Mouse (Mus musculus): ENCODE results near the gene Cyp1b1.
A peak's percentile ranks its signal among the peaks of the same experiment; 100 is the strongest.

The Cyp1b1 gene

DNA sequence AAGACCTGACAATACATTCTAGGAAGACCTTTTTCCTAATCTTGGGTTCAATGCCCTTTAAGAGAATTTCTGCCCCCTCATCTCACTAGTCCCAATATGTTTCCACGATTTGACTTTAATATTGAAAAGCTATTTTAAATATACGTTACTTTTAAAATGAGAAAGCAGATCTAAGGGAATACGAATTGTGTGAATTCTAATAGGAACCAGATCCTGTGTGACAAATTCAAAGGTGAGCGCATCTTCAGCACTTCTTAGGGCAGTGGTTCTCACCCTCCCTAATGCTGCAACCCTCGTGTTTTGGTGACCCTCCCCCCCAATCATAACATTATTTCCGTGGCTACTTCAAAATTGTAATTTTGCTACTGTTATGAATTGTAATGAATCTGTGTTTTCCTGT is 2.9 kb downstream of the Cyp1b1 start:
- TF ChIP-seq POU5F1 (IDR thresholded peaks at IDR 0.05; ENCODE audit: borderline replicate concordance, low read length) (no peak), NANOG (IDR thresholded peaks at IDR 0.05; ENCODE audit: borderline replicate concordance, low read length) (no peak), CTCF (conservative IDR thresholded peaks at IDR 0.05; ENCODE audit: low read length) (no peak)
- H3K4me1 ChIP-seq (replicated peaks; ENCODE audit: low read depth, low read length), result peaks cover 63% of the 10 kb centered on the region

DNA sequence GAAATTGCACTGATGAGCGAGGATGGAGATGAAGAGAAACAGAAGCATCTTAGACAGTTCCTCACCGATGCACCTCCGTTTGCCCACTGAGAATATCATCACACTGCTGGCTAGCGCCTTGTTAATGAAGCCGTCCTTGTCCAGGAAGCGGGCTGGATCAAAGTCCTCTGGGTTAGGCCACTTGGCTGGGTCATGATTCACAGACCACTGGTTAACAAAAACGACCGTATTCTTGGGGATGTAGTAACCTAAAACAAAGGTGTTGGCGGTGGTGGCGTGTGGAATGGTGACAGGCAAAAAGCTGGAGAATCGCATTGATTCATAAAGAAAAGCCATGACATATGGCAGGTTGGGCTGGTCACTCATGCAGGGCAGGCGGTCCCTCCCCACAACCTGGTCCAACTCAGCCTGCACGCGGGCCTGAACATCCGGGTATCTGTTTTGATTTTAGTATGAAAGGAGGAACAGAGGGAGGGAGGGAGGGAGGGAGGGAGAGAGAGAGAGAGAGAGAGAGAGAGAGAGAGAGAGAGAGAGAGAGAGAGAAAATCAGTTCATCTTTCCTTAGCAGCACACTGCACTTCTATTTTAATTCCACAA is 4.5 kb downstream of the Cyp1b1 start:
- TF ChIP-seq NANOG (IDR thresholded peaks at IDR 0.05; ENCODE audit: borderline replicate concordance, low read length) (no peak), POU5F1 (IDR thresholded peaks at IDR 0.05; ENCODE audit: borderline replicate concordance, low read length) (no peak), CTCF (conservative IDR thresholded peaks at IDR 0.05; ENCODE audit: low read length) (no peak)

More for the DNA sequence above, 2.9 kb downstream of the Cyp1b1 start:
- Histone ChIP-seq H3K27me3 (ENCODE audit: insufficient read depth, low read length) (peaks cover 64% of the 10 kb centered on the region), H3K4me3 (replicated peaks; ENCODE audit: low read length) (no peak overlapping the region), H3K36me3 (ENCODE audit: insufficient read depth, low read length) (no peaks in the 10 kb centered on the region), H3K9me3 (ENCODE audit: low read length) (peaks cover 8% of the 10 kb centered on the region)

DNA sequence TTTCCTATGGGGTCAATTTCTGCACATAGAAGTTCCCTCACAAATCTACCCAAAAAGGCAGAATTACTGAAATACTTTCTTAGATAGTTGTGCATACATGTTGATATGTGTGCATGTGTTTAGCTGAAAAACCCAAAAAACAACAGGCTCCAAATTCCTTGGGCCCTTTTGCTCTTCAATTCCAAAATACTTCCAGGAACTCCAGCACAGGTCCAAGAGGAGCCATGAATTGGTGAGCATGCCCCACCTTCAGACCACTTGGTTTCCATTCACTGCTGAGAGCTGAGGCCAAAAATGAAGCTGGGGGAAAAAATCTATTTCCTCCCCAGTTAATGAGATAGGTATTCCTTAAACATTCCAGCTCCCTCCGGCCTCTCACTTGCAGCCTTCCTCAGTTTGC is 5.1 kb downstream of the Cyp1b1 start:
- Histone ChIP-seq H3K4me3 (replicated peaks; ENCODE audit: low read length) (no peak overlapping the region), H3K27me3 (ENCODE audit: insufficient read depth, low read length) (peaks cover 44% of the 10 kb centered on the region), H3K9me3 (ENCODE audit: low read length) (no peaks in the 10 kb centered on the region), H3K36me3 (ENCODE audit: insufficient read depth, low read length) (no peaks in the 10 kb centered on the region), H3K4me1 (replicated peaks; ENCODE audit: low read depth, low read length) (peaks cover 51% of the 10 kb centered on the region)
- TF ChIP-seq NANOG (IDR thresholded peaks at IDR 0.05; ENCODE audit: borderline replicate concordance, low read length), result no peak
- no peak for TF ChIP-seq POU5F1 (IDR thresholded peaks at IDR 0.05; ENCODE audit: borderline replicate concordance, low read length)
- TF ChIP-seq CTCF (conservative IDR thresholded peaks at IDR 0.05; ENCODE audit: low read length), result no peak

More for the DNA sequence above, 4.5 kb downstream of the Cyp1b1 start:
- Histone ChIP-seq H3K36me3 (ENCODE audit: insufficient read depth, low read length) (no peaks in the 10 kb centered on the region), H3K9me3 (ENCODE audit: low read length) (no peaks in the 10 kb centered on the region), H3K4me3 (replicated peaks; ENCODE audit: low read length) (no peak overlapping the region), H3K27me3 (ENCODE audit: insufficient read depth, low read length) (peaks cover 50% of the 10 kb centered on the region), H3K4me1 (replicated peaks; ENCODE audit: low read depth, low read length) (peaks cover 58% of the 10 kb centered on the region)

DNA sequence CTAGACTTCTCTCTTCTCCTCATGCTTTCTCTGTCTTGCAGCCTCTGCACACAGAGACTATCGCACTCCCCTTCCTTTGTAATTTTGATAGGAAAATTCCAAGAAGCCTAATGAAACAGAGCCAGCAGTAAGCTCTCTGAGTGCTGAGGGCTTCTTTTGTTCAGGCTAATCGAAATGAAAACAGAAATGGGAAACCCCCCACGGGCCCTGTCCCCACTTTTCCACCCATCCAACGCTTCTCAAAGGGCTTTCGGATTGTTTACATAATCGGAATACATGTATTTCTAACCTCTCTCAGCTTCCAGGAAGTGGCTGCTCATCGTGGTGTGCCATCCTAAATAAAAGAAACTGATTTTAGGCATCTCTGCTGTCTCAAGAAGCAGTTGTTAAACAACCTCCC is 6.7 kb downstream of the Cyp1b1 start:
- Histone ChIP-seq H3K4me1 (replicated peaks; ENCODE audit: low read depth, low read length) (peaks cover 36% of the 10 kb centered on the region), H3K4me3 (replicated peaks; ENCODE audit: low read length) (no peak overlapping the region), H3K27me3 (ENCODE audit: insufficient read depth, low read length) (peaks cover 28% of the 10 kb centered on the region), H3K9me3 (ENCODE audit: low read length) (no peaks in the 10 kb centered on the region), H3K36me3 (ENCODE audit: insufficient read depth, low read length) (no peaks in the 10 kb centered on the region)
- TF ChIP-seq POU5F1 (IDR thresholded peaks at IDR 0.05; ENCODE audit: borderline replicate concordance, low read length) (no peak), NANOG (IDR thresholded peaks at IDR 0.05; ENCODE audit: borderline replicate concordance, low read length) (peak; percentile 83)

DNA sequence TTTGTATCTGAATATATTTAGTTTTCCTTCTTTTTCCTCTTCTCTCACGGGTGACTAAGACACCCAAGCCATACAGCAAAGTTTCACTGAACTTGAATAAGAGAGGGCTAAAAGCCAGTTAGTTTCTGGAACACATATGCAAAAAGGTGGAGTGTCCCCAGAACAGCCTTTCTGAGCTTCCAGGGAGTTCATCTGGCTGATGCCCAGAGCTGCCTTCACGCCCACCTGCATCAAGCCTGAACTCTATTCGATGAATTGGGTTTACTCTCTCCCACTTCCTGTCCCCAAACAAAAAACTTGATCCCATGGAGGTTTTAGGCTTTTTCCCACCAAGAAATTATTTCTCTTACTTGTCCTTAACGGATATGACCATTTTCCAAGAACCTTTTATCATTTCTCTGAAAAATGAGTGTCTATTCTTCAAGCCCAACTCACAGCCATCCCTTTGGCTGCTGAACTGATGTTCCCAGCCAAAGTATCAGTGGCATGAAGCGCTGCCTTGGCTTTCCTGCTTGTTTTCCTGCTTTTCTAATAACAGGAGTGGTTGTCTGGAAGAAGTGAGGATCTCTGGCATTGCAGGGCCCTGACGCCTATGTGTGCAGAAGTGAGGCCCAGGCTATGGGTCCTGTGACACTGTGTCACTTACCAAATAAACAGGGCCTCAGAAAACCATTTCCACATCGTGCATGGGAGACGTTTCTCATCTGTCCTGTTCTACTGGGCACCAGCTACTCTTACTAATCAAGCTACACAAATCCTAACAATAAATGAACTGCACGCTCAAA is 9.0 kb downstream of the Cyp1b1 start:
- Histone ChIP-seq H3K9me3 (ENCODE audit: low read length) (no peaks in the 10 kb centered on the region), H3K27me3 (ENCODE audit: insufficient read depth, low read length) (peaks cover 15% of the 10 kb centered on the region), H3K4me1 (replicated peaks; ENCODE audit: low read depth, low read length) (peaks cover 28% of the 10 kb centered on the region), H3K4me3 (replicated peaks; ENCODE audit: low read length) (no peak overlapping the region), H3K36me3 (ENCODE audit: insufficient read depth, low read length) (no peaks in the 10 kb centered on the region)
- TF ChIP-seq CTCF (conservative IDR thresholded peaks at IDR 0.05; ENCODE audit: low read length) (no peak), NANOG (IDR thresholded peaks at IDR 0.05; ENCODE audit: borderline replicate concordance, low read length) (no peak), POU5F1 (IDR thresholded peaks at IDR 0.05; ENCODE audit: borderline replicate concordance, low read length) (no peak)

DNA sequence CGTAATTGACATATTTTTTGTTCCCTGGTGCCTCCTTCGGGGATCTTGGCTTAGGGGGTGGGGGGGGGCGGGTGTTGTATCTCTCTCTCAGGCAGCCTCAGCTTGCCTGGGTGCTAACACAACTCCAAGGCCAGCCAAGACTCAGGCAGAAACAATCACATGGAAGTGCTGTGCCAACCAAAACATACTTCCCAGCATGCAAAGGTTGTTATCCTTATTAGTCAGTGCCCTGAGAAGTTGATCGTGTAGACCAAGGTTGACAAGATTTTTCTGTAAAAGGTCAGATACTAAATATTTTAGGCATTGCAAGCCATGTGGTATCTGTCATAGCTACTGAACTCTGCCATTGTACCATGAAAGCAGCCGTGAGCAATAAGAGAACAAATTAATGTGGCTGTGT is 14.0 kb downstream of the Cyp1b1 start:
- Histone ChIP-seq H3K9me3 (ENCODE audit: low read length) (no peaks in the 10 kb centered on the region), H3K36me3 (ENCODE audit: insufficient read depth, low read length) (no peaks in the 10 kb centered on the region), H3K27me3 (ENCODE audit: insufficient read depth, low read length) (peaks cover 3% of the 10 kb centered on the region; the same call in 1 of the 2 replicates), H3K4me1 (replicated peaks; ENCODE audit: low read depth, low read length) (0 out of 2 replicates have a peak, but pooled peaks cover 3% of the 10 kb centered on the region), H3K4me3 (replicated peaks; ENCODE audit: low read length) (no peak overlapping the region)
- TF ChIP-seq CTCF (conservative IDR thresholded peaks at IDR 0.05; ENCODE audit: low read length) (no peak), NANOG (IDR thresholded peaks at IDR 0.05; ENCODE audit: borderline replicate concordance, low read length) (no peak), POU5F1 (IDR thresholded peaks at IDR 0.05; ENCODE audit: borderline replicate concordance, low read length) (no peak)

DNA sequence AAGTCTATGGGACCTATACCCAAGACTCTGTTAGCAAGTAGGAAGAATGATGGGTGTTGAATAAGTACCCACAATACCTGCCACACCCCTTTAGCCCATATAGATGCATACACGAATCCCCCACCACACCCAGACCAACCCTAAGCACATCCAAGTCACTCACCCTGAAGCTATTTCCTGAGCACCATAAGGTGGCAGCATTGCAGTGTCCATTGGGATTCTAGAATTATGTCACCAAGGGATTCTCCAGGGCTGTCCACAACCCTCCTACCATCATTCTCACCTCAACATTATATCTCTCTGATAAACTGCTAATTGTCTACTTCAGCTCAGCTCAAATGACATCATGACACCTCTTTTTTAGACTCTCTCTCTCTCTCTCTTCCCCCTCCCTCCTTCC is 15.7 kb downstream of the Cyp1b1 start:
- no peak overlapping the region for H3K4me3 ChIP-seq (replicated peaks; ENCODE audit: low read length)
- 0 out of 2 replicates have a peak, but pooled peaks cover 3% of the 10 kb centered on the region for H3K4me1 ChIP-seq (replicated peaks; ENCODE audit: low read depth, low read length)
- peaks cover 7% of the 10 kb centered on the region; the same call in 1 of the 2 replicates for H3K27me3 ChIP-seq (ENCODE audit: insufficient read depth, low read length)
- peak; percentile 30 for TF ChIP-seq CTCF (conservative IDR thresholded peaks at IDR 0.05; ENCODE audit: low read length)
- no peak for TF ChIP-seq POU5F1 (IDR thresholded peaks at IDR 0.05; ENCODE audit: borderline replicate concordance, low read length)
- H3K36me3 ChIP-seq (ENCODE audit: insufficient read depth, low read length), result no peaks in the 10 kb centered on the region
- H3K9me3 ChIP-seq (ENCODE audit: low read length), result no peaks in the 10 kb centered on the region

DNA sequence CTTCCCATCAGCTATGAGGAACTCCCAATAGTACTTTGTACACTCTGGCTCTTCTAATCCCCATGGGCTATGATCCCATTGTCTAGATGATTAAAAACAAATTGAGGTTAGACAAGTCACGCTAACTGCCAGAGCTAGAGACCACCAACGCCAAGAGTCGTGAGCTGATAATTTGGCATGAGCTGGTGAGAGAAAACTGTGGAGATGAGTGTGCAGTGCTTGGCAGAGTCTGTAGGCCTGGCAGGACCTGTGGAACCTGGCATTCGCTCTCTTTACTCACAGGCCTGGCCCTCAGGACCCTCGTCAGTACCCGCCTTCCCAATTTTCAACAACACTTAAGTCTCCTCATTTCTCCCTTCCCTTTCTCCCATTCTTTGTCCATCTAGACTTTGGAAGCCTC is 19.3 kb downstream of the Cyp1b1 start:
- Histone ChIP-seq H3K27me3 (ENCODE audit: insufficient read depth, low read length) (peaks cover 4% of the 10 kb centered on the region; the same call in 1 of the 2 replicates), H3K4me1 (replicated peaks; ENCODE audit: low read depth, low read length) (0 out of 2 replicates have a peak, but pooled peaks cover 3% of the 10 kb centered on the region), H3K4me3 (replicated peaks; ENCODE audit: low read length) (no peak overlapping the region), H3K36me3 (ENCODE audit: insufficient read depth, low read length) (no peaks in the 10 kb centered on the region), H3K9me3 (ENCODE audit: low read length) (no peaks in the 10 kb centered on the region)
- TF ChIP-seq CTCF (conservative IDR thresholded peaks at IDR 0.05; ENCODE audit: low read length) (no peak), NANOG (IDR thresholded peaks at IDR 0.05; ENCODE audit: borderline replicate concordance, low read length) (no peak), POU5F1 (IDR thresholded peaks at IDR 0.05; ENCODE audit: borderline replicate concordance, low read length) (no peak)
